Mouse (Mus musculus) neural tube, embryonic 11.5 days (tissue): Measurements from ENCODE around the gene Slc25a24. TPM values are rescaled to one million over a fixed set of nuclear protein-coding genes. Genes with fewer than 3 reads are reported as not detected.

Source experiments
- ATAC-seq: fragments of 200-750 bp; cut with Nextera tagmentation; 2 replicates; pipeline ENCODE4 v1.8.0; 2017; ENCODE audit warnings: moderate number of reproducible peaks, mild to moderate bottlenecking, moderate TSS enrichment, moderate library complexity; ENCODE audit not compliant: insufficient read depth, low FRiP score, low TSS enrichment
- DNase-seq: peaks from one replicate; pipeline ENCODE4 v3.0.0-alpha.2; 2015; ENCODE audit warnings: low spot score
- H3K27ac ChIP-seq: fragments of 300-500 bp; sonication (generic); 2 replicates; pipeline ENCODE4 v1.5.1; 2014; ENCODE audit warnings: low read depth, mild to moderate bottlenecking, low read length
- H3K27me3 ChIP-seq: fragments of 300-500 bp; sonication (generic); 2 replicates; pipeline ENCODE4 v1.6.1; 2014; ENCODE audit warnings: mild to moderate bottlenecking, low read length, mixed read lengths; ENCODE audit not compliant: control insufficient read depth, insufficient read depth
- H3K36me3 ChIP-seq: fragments of 300-500 bp; sonication (generic); 2 replicates; pipeline ENCODE4 v1.6.1; 2014; ENCODE audit warnings: mild to moderate bottlenecking, low read length, moderate library complexity, mixed read lengths; ENCODE audit not compliant: control insufficient read depth, insufficient read depth
- H3K4me1 ChIP-seq: fragments of 300-500 bp; sonication (generic); 2 replicates; pipeline ENCODE4 v1.6.1; 2014; ENCODE audit warnings: low read length, mixed read lengths; ENCODE audit not compliant: control insufficient read depth, insufficient read depth
- H3K4me2 ChIP-seq: fragments of 300-500 bp; sonication (generic); 2 replicates; pipeline ENCODE4 v1.6.1; 2014; ENCODE audit warnings: low read depth, mild to moderate bottlenecking, moderate library complexity
- H3K4me3 ChIP-seq: fragments of 300-500 bp; sonication (generic); 2 replicates; pipeline ENCODE4 v1.5.1; 2014; ENCODE audit warnings: low read depth, low read length
- H3K9ac ChIP-seq: fragments of 300-500 bp; sonication (generic); 2 replicates; pipeline ENCODE4 v1.6.1; 2014; ENCODE audit warnings: mild to moderate bottlenecking, low read length
- H3K9me3 ChIP-seq: fragments of 300-500 bp; sonication (generic); 2 replicates; pipeline ENCODE4 v1.6.1; 2016; ENCODE audit warnings: low read length; ENCODE audit not compliant: control insufficient read depth
- WGBS: fragments of 180-500 bp; shearing (Covaris S2); extraction: QIAGEN DNeasy Blood & Tissue Kit; methylation state at CpG from one replicate; pipeline ENCODE4 v1.1.7; 2014; 5-methylcytosine and 5-hydroxymethylcytosine counted together
- polyA plus RNA-seq: library from polyadenylated mRNA; unstranded; fragments of >200 nt; fragmentation: Nextera tagmentation; extraction: Ambion mirVana; gene quantifications from 2 replicates; pipeline ENCODE4 v1.2.1, GENCODE M21; 2014

Gene Slc25a24
- polyA plus RNA-seq, 1 experiment from 2014 or later, result 31.0 TPM

DNA sequence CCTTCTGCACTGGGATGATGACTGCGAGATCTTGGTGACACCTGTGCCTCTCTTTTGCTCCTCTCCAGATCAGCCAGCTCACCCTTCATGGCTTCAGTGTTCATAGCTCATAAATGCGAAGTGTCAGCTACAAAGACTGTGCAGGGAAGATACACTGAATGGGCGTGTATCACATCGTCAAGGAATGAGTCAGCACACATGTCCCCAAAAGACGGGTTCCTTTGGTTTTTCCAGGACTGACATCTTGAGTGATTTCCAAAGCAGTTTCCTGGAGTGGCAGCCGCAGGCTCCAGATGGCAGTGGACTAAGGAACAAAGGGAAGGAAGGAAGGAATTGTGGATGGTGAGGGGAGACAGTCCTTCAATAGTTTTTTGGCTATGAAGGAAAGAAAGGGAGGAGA is 55.8 kb downstream of the Slc25a24 start:
- H3K4me3 ChIP-seq, result no peak overlapping the region
- H3K27ac ChIP-seq, result no peak overlapping the region
- ATAC-seq (no peak), DNase-seq (no peak)
- no peaks in the 10 kb centered on the region for H3K27me3 ChIP-seq
- no peak overlapping the region for H3K4me2 ChIP-seq
- WGBS, result 50% methylated on average over 6 of the region's 6 CpGs
- H3K36me3 ChIP-seq, result no peaks in the 10 kb centered on the region
- H3K4me1 ChIP-seq, result no peaks in the 10 kb centered on the region
- H3K9ac ChIP-seq, result no peak overlapping the region
- H3K9me3 ChIP-seq, result no peaks in the 10 kb centered on the region

DNA sequence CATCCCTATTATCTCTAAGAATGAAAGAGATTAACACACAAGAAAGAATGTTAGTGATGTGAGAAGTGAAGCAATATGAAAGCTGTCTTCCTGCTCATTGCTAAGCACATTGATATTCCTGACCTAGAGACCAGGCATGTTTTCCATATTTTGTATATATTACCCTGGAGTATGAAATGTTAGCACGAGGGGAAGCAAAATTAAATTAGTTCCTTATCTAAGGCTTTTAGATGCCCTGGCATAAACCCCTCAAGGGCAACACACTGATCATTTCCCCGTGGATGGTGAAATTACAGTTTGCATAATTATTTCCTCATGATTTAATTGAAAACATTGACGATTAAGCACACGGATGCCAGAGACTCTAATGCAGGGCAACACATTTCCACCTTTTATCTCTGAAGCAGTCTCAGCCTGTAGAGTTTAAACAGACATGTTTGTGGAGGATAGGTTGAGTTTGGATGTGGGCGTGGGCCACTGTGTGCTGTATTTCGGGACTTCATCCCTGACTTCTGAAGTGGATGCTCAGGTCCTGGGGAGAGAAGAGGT is 56.7 kb downstream of the Slc25a24 start:
- Histone ChIP-seq H3K27me3 (no peaks in the 10 kb centered on the region), H3K36me3 (no peaks in the 10 kb centered on the region), H3K4me2 (no peak overlapping the region), H3K27ac (no peak overlapping the region), H3K9me3 (no peaks in the 10 kb centered on the region), H3K4me1 (no peaks in the 10 kb centered on the region), H3K9ac (no peak overlapping the region), H3K4me3 (no peak overlapping the region)
- 87% methylated on average over 6 of the region's 6 CpGs for WGBS
- no peak for ATAC-seq
- DNase-seq, result no peak

DNA sequence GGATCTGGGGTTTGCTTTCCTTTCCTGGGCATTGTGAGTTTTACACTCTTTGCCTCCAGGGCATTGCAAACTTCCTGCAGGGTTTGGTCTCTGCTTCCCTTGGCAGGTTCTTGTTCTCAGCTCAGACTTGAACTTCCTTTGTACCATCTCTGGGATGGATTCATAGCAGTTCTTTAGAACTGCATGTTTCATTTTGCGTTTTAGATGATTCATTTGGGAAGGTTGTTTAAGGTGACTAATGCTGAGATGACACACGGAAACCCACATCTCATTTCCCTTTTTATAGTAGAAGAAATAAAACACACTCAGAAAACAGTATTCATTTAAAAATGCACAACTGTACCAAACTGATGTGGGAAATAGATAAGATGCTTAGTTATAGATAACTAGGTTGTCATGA is 73.2 kb downstream of the Slc25a24 start:
- no peak overlapping the region for H3K9ac ChIP-seq
- no peak overlapping the region for H3K4me3 ChIP-seq
- H3K27me3 ChIP-seq, result no peaks in the 10 kb centered on the region
- no peaks in the 10 kb centered on the region for H3K36me3 ChIP-seq
- no peaks in the 10 kb centered on the region for H3K9me3 ChIP-seq
- H3K4me1 ChIP-seq, result no peaks in the 10 kb centered on the region
- 98% methylated on average over 2 of the region's 2 CpGs for WGBS
- ATAC-seq (no peak), DNase-seq (no peak)
- H3K4me2 ChIP-seq, result no peak overlapping the region
- no peak overlapping the region for H3K27ac ChIP-seq

DNA sequence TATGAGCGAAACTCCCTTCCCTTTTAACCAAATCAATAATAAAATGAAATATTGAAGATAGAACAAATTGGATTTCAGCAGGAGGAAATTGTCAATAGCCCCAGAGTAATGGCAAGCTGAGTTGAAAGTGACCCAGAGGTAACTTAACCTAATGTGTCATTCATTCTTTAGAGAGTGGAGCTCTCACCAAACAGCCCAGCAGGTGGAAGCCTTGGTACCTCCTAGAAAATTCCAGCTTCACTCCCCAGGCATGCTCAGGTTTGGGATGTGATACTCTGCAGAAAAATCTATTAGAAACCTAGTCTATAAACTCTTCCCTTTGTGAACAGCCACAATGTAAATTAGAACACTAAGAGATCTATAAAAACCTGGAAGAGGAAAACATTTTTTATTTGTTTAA is 76.3 kb downstream of the Slc25a24 start:
- Histone ChIP-seq H3K27me3 (no peaks in the 10 kb centered on the region), H3K9ac (no peak overlapping the region), H3K4me2 (no peak overlapping the region), H3K4me3 (no peak overlapping the region), H3K27ac (no peak overlapping the region), H3K4me1 (no peaks in the 10 kb centered on the region), H3K36me3 (no peaks in the 10 kb centered on the region), H3K9me3 (no peaks in the 10 kb centered on the region)
- ATAC-seq, result no peak
- DNase-seq, result no peak
- WGBS, result 82% methylated on average over 1 of the region's 1 CpGs

DNA sequence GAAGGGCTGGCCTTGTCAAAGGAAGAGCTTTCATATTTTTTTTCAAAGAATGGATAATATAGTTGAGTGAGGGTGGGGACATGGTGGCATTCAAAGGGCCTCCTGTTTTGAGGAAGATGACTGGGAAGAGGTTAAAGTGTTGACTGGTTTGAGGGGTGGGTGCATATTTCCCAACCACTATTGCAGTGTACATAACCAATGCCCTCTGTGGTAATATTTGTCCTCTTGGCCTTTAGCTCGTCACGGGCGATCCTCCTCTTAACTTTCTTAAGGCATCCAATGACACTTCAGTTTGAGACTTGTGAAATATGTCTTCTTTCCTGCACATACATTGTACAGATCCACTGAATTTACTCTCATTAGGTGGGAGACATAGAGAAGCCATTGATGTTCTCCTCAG is 89.4 kb downstream of the Slc25a24 start:
- H3K4me1 ChIP-seq, result no peaks in the 10 kb centered on the region
- no peaks in the 10 kb centered on the region for H3K27me3 ChIP-seq
- H3K27ac ChIP-seq, result no peak overlapping the region

DNA sequence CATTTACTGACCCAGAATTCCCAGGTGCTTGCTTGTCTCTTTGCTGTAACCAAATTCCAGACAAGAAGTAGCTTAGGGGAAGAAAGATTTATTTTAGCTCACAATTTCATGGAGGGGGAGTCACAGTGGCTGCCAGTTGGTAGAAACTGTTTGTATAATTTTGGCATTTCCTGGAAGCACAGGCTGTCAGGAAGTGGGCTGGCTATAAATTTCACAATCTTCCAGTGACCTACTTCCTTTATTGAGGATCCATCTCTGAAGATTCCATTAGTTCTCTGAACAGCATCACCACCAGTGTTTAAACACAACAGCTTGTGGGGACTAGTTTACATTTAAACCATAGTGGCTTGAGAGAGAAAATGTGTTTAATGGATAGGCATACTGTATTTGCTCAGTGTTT is 93.4 kb downstream of the Slc25a24 start:
- no peak for ATAC-seq
- DNase-seq, result no peak
- H3K36me3 ChIP-seq, result no peaks in the 10 kb centered on the region

More for the DNA sequence above, 89.4 kb downstream of the Slc25a24 start:
- ATAC-seq (no peak), DNase-seq (no peak)
- 92% methylated on average over 3 of the region's 3 CpGs for WGBS
- Histone ChIP-seq H3K4me3 (no peak overlapping the region), H3K9ac (no peak overlapping the region), H3K9me3 (no peaks in the 10 kb centered on the region), H3K4me2 (no peak overlapping the region), H3K36me3 (no peaks in the 10 kb centered on the region)

More for the DNA sequence above, 93.4 kb downstream of the Slc25a24 start:
- Histone ChIP-seq H3K9me3 (no peaks in the 10 kb centered on the region), H3K4me1 (no peaks in the 10 kb centered on the region), H3K27me3 (no peaks in the 10 kb centered on the region), H3K9ac (no peak overlapping the region), H3K4me2 (no peak overlapping the region), H3K4me3 (no peak overlapping the region), H3K27ac (no peak overlapping the region)

Other genes starting within 250 kb of the Slc25a24 start
- gene Fndc7, start 233.1 kb upstream of the Slc25a24 start, polyA plus RNA-seq, result not detected in 2 replicates
- gene Prpf38b, start 211.4 kb upstream of the Slc25a24 start, polyA plus RNA-seq, result 59.0 and 59.8 TPM in 2 replicates
- 0.58 and 0.81 TPM in 2 replicates for gene Henmt1, start 183.3 kb upstream of the Slc25a24 start, polyA plus RNA-seq
- not detected in 2 replicates for gene Gm9857, start 182.7 kb upstream of the Slc25a24 start, polyA plus RNA-seq
- gene Fam102b, start 95.5 kb upstream of the Slc25a24 start, polyA plus RNA-seq, result 16.8 and 18.2 TPM in 2 replicates
- not detected in 2 replicates for gene Slc25a54, start 42.7 kb upstream of the Slc25a24 start, polyA plus RNA-seq
- gene Vav3, start 217.5 kb downstream of the Slc25a24 start, polyA plus RNA-seq, result 17.4 and 19.9 TPM in 2 replicates